Mouse (Mus musculus): ENCODE measurements around the gene Mvb12a. TPM values are rescaled to one million over a fixed set of nuclear protein-coding genes. Genes with fewer than 3 reads are reported as not detected.
A peak's percentile ranks its signal among the peaks of the same experiment; 100 is the strongest.

Gene Mvb12a
- polyA plus RNA-seq (2015; fragmentation: Nextera tagmentation; extraction: Ambion mirVana): 56.2 and 60.7 TPM in 2 replicates

DNA sequence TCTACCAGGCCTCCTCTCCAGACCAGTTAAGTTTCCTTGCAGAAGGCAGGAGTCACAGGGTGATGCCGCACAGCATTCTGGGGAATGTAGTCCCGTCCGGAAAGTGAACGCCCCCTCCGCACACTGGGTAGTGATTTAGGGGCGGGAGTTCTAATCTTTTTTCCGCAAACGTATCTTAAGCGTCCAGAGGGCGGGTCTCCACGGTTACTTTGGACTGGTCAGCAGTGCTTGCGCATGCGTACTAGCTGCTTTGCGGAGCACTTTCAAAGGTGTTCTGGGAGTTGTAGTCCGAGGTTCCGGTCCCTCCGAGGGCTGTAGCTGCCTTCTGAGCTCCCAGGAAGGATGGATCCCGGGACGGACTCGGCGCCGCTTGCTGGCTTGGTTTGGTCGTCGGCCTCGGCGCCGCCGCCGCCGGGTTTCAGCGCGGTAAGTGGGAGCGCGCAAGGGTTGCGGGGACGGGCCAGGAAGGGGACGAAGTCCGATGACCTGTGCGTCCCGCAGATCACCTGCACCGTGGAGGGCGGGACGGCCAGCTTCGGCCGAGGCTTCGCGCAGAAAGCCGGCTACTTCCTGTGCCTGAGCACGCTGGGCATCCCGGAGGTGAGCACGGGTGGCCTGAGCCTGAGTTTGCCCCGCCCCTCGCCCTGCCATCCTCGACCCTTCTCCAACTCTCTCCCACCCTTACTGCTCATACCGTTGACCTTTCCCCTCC lies at the start of gene Mvb12a:
Gene Mvb12a, plus strand, starts transcription at position 291 of the 712 bp plus-strand sequence.
- peak; percentile 96 for ATAC-seq (ENCODE audit: low read depth)
- under 1% methylated on average over 54 of the region's 55 CpGs for WGBS
- peak within 1 kb of the TSS; percentile 90 for H3K4me2 ChIP-seq
- H3K36me3 ChIP-seq: peaks cover 26% of the 10 kb centered on the region
- peak within 1 kb of the TSS; percentile 43; the same call in 1 of the 2 replicates for H3K27ac ChIP-seq (replicated peaks)
- peaks cover 11% of the 10 kb centered on the region for H3K4me1 ChIP-seq (replicated peaks)
- H3K27me3 ChIP-seq: peaks cover 10% of the 10 kb centered on the region
- peak within 1 kb of the TSS; percentile 86 for H3K9ac ChIP-seq
- H3K9me3 ChIP-seq: no peaks in the 10 kb centered on the region
- H3K4me3 ChIP-seq: peak within 1 kb of the TSS; percentile 80

DNA sequence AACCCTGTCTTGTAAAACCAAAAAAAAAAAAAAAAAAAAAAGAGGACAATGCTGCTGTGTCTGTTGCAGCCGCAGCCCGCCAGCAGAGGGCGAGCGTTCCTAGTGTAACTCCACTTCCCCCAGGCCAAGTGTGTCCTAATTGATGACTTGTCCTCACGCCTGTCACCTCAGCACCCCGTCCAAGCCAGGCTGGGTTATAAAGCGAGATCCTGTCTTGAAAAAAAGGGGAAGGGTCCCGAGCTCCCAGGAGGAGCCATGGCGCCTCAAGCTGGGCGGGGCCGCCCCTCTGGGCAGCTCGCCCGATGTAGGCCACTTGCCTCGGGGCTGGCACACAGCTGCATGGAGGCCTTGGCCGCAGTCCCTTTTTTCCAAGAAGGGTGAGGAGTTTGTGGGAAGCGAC lies 47.7 kb upstream of the Mvb12a start:
- ATAC-seq (ENCODE audit: low read depth): peak; percentile 51
- Histone ChIP-seq H3K27me3 (no peaks in the 10 kb centered on the region), H3K36me3 (peaks cover 40% of the 10 kb centered on the region), H3K4me3 (no peak overlapping the region), H3K9me3 (no peaks in the 10 kb centered on the region), H3K4me1 (replicated peaks) (peaks cover 32% of the 10 kb centered on the region), H3K9ac (no peak overlapping the region), H3K27ac (replicated peaks) (no peak overlapping the region), H3K4me2 (0 out of 2 replicates have a peak overlapping the region, but pooled peaks have one; percentile 20)
- 20% methylated on average over 16 of the region's 16 CpGs for WGBS

DNA sequence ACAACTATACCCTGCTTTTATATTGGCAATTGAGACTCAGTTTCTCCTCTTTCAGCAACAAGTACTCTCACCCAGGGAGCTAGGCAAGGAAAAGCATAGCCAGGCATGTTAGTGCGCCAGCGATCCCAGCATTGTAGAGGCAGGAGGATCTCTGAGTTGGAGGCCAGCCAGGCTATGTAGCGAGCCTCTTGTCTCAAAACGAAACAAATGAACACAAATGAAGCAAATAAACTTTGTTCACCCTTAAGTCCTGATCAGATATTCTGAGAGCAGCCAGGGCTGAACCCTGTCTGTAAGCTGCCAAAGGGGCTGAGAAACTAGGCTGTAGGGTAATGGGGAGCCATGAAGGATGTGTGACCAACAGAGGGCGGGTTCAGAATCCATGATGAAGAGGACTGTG lies 46.9 kb upstream of the Mvb12a start:
- no peaks in the 10 kb centered on the region for H3K27me3 ChIP-seq
- H3K27ac ChIP-seq (replicated peaks): peak overlapping the region; percentile 64; the same call in 1 of the 2 replicates
- no peaks in the 10 kb centered on the region for H3K9me3 ChIP-seq
- H3K36me3 ChIP-seq: peaks cover 32% of the 10 kb centered on the region
- WGBS: 96% methylated on average over 5 of the region's 5 CpGs
- no peak overlapping the region for H3K4me2 ChIP-seq
- ATAC-seq (ENCODE audit: low read depth): no peak
- H3K4me3 ChIP-seq: no peak overlapping the region
- peaks cover 31% of the 10 kb centered on the region for H3K4me1 ChIP-seq (replicated peaks)
- peak overlapping the region; percentile 22; the same call in 1 of the 2 replicates for H3K9ac ChIP-seq

DNA sequence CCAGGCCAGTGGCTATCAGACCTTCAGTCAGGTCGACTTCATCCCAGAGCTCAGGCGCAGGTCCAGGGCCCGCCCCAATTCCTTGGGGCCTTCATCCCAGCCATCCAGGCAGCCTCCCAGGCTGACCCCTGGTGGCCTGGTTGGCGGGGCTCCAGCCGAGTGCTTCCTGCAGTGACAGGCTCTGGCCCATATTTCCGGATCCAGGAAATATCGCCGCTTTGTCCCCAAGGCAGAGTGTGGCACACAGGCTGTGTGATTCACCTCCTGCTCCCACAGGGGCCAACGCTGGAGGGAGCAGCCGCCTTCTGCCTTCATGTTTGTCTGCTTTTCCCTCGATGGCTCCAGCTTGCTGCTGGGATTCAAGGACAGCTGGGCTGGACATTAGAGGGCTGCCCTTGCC lies 46.2 kb upstream of the Mvb12a start:
- H3K9ac ChIP-seq: peak overlapping the region; percentile 22; the same call in 1 of the 2 replicates
- no peak for ATAC-seq (ENCODE audit: low read depth)
- 41% methylated on average over 11 of the region's 11 CpGs for WGBS

DNA sequence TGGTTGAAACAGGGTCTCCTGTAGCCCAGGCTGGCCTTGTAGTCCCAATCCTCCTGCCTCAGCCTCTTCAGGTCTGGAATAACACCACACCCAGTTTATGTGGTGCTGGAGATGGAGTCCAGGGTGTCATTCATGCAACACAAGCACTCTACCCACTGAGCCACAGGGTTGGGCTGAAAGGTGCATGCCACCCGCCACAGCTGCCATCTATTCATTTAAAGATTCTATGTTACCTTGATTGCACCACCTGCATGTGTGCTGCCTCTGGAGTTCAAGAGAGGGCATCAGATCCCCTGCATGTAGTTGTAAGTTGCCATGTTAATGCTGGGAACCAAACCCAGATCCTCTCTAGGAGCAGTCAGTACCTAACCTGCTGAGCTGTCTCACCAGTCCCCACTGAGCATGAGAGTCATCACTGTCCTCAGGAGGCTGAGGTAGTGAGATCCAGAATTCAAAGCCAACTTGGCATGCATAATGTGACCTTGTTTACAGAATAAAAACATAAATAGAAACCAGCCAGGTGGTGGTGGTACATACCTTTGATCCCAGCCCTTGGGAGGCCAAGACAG lies 45.6 kb upstream of the Mvb12a start:
- H3K36me3 ChIP-seq: peaks cover 18% of the 10 kb centered on the region
- H3K4me1 ChIP-seq (replicated peaks): peaks cover 31% of the 10 kb centered on the region
- no peaks in the 10 kb centered on the region for H3K27me3 ChIP-seq
- no peak overlapping the region for H3K9ac ChIP-seq
- ATAC-seq (ENCODE audit: low read depth): no peak
- H3K9me3 ChIP-seq: no peaks in the 10 kb centered on the region
- no peak overlapping the region for H3K27ac ChIP-seq (replicated peaks)
- 96% methylated on average over 1 of the region's 1 CpGs for WGBS
- H3K4me3 ChIP-seq: no peak overlapping the region
- H3K4me2 ChIP-seq: no peak overlapping the region

More for the DNA sequence above, 46.2 kb upstream of the Mvb12a start:
- peaks cover 25% of the 10 kb centered on the region for H3K36me3 ChIP-seq
- H3K4me3 ChIP-seq: no peak overlapping the region
- no peak overlapping the region for H3K4me2 ChIP-seq
- H3K27ac ChIP-seq (replicated peaks): peak overlapping the region; percentile 64
- H3K9me3 ChIP-seq: no peaks in the 10 kb centered on the region
- H3K4me1 ChIP-seq (replicated peaks): peaks cover 31% of the 10 kb centered on the region
- no peaks in the 10 kb centered on the region for H3K27me3 ChIP-seq

DNA sequence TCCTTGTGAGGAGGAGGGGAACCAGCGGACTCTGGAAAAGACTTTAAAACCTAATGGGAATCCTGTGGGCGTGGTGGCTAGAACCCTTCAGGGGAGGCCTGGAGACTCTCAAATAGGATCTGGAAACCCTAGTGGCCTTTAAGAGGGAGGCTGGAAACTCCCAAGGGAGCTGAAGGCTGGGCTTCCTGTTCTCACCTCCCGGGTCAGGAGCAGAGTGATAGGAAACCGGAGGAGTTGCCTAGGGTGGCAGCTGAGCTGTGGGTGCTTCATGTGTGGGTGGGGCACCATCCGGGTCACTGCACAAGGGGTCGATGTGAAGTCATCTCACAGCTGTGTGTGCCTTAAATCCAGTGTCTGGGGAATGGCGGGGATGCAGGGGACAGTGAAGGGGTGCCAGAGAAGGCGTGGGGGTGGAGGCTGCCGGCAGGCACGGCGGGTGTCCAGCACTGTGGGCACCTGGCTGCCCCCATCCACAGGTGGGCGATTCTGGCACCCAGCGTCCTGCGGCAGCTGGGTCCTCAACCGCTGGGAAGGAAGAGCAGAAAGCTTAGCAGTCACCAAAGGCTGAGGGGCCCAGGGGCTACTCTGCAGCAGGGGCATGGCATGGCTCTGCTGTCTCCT lies 44.7 kb upstream of the Mvb12a start:
- WGBS: 27% methylated on average over 15 of the region's 15 CpGs
- H3K27me3 ChIP-seq: no peaks in the 10 kb centered on the region
- H3K4me1 ChIP-seq (replicated peaks): peaks cover 31% of the 10 kb centered on the region
- H3K9ac ChIP-seq: no peak overlapping the region
- ATAC-seq (ENCODE audit: low read depth): no peak
- no peak overlapping the region for H3K27ac ChIP-seq (replicated peaks)
- no peak overlapping the region for H3K4me2 ChIP-seq
- no peaks in the 10 kb centered on the region for H3K9me3 ChIP-seq
- H3K36me3 ChIP-seq: peaks cover 10% of the 10 kb centered on the region; the same call in 1 of the 2 replicates
- H3K4me3 ChIP-seq: no peak overlapping the region

DNA sequence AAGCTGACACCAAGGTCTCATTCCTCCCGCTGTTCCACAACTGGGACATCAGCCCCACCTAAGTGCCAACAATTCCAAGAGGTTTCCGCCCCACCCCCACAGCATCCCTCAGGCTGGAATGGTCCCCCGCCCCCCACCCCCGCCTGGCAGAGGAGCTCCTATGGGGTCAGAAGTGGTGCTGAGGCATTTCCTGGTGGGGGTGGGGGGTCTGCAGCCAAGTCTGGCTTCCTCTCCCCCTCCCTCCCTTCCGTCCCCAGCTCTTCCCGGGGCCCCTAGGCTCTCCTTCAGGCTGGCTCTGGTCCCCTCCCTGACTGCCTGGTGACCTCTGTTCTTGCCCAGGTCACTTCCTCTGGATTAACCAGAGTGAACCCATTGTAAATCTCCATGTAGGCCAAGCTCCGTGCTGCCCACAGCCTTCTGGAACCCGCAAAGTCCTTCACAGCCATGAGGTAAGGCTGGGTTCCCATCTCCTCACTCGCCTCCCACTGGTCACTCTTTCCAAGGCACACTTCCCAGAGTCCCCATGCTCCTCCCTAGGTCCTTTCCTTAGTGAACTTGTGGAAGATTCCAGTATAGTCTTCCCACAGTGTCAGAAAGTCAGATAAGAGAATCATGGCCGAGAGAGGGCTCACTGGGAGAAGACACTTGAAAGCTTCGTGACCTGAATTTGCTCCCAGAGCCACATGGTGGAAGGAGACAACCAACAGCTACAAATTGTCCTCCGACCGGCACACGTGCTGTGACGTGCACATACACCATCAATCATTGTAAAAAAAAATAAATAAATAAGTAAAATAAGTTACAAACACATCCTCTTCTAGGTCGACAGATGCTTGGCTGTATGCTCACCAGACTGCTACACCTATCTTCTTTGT lies 43.7 kb upstream of the Mvb12a start:
- ATAC-seq (ENCODE audit: low read depth): no peak
- WGBS: 37% methylated on average over 16 of the region's 16 CpGs
- Histone ChIP-seq H3K4me2 (no peak overlapping the region), H3K27ac (replicated peaks) (no peak overlapping the region), H3K4me1 (replicated peaks) (peaks cover 31% of the 10 kb centered on the region), H3K36me3 (peaks cover 2% of the 10 kb centered on the region; the same call in 1 of the 2 replicates), H3K9ac (no peak overlapping the region), H3K9me3 (no peaks in the 10 kb centered on the region), H3K27me3 (no peaks in the 10 kb centered on the region), H3K4me3 (no peak overlapping the region)

DNA sequence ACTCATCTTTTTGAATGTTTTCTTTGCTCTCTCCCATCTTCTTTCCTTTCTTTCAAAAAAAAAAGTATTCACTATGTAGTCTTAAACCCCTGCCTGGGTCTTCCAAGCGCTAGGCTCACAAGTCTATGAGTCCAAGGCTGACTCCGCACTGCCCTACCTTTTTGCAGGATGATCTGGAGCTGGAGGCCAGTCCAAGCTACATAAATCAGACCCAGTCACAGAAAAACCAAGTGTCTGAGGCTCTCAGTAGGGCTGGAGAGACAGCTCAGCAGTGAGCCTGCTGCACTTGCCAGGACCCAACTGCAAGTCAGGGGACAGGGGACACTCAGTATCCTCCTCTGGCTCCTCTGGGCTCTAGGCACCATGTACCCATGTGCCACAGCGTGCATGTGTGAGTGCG lies 38.4 kb upstream of the Mvb12a start:
- no peaks in the 10 kb centered on the region for H3K9me3 ChIP-seq
- no peak overlapping the region for H3K27ac ChIP-seq (replicated peaks)
- H3K27me3 ChIP-seq: peaks cover 44% of the 10 kb centered on the region
- no peak overlapping the region for H3K4me2 ChIP-seq
- ATAC-seq (ENCODE audit: low read depth): no peak
- no peaks in the 10 kb centered on the region for H3K36me3 ChIP-seq
- no peak overlapping the region for H3K9ac ChIP-seq
- 90% methylated on average over 4 of the region's 4 CpGs for WGBS
- peaks cover 14% of the 10 kb centered on the region for H3K4me1 ChIP-seq (replicated peaks)
- H3K4me3 ChIP-seq: no peak overlapping the region

DNA sequence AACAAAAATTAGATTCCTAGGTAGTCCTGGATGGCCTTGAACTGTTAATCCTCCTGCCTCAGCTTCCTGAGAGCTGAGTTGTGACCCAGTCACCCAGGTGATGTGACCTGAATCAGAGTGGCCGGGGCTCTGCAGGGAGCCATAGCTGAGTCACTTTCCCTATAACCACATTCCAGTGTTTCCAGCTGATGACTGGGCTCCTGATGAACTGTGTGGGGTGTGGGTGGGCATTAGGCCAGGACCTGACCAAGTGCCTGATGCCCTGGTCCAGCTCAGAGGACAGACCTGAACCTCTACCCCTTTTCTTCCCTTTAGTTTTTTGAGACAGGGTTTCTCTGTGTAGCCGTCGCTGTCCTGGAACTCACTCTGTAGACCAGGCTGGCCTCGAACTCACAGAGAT lies 37.4 kb upstream of the Mvb12a start:
- H3K27me3 ChIP-seq: peaks cover 54% of the 10 kb centered on the region
- peaks cover 13% of the 10 kb centered on the region for H3K4me1 ChIP-seq (replicated peaks)
- H3K4me2 ChIP-seq: no peak overlapping the region
- no peak overlapping the region for H3K4me3 ChIP-seq
- no peak for ATAC-seq (ENCODE audit: low read depth)
- no peaks in the 10 kb centered on the region for H3K9me3 ChIP-seq
- no peaks in the 10 kb centered on the region for H3K36me3 ChIP-seq
- WGBS: 95% methylated on average over 4 of the region's 4 CpGs
- no peak overlapping the region for H3K27ac ChIP-seq (replicated peaks)
- H3K9ac ChIP-seq: no peak overlapping the region

DNA sequence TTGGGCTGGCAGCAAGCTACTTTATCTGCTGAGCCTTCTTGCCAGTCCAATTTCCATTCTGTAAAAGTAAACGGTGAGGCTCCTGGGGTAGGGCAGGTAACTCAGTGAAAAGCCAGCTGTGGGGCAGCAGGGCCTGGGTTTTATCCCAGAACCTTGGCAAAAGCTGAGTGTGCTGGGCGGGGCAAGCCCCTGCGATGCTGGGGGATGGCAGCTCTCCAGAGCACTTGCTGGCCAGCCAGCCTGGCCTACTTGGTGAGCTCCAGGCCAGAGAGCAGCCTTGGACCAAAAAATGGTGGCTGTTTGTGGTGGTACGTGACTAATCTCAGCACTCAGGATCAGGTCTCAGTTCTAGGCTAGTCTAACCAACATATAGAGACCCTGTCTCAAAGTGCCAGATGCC lies 36.7 kb upstream of the Mvb12a start:
- H3K27me3 ChIP-seq: peaks cover 60% of the 10 kb centered on the region
- no peak for ATAC-seq (ENCODE audit: low read depth)
- WGBS: 91% methylated on average over 4 of the region's 4 CpGs

DNA sequence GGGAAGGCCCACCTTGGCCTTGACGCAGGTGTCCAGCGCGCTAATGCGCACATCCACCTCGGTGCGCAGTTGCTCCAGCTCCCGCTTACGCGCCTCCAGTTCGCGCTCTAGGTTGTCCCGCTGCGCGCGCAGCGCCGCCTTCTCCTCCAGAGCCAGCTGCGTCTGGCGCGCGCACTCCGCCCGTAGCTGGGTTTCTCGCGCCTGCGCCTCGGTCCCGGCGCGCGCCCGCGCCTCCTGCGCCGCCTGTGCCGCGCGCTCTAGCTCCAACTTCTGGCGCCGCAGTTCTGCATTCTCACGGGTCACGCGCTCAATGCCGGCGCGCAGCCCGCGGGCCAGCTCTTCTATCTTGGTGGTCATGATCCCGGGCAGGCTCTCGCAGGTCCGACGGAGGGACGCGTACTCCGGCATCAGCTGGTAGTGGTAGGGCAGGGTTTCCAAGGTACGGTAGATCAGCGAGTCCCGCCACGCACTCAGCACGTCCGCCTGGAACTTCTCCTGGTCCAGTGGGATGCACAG lies 35.1 kb upstream of the Mvb12a start:
- ATAC-seq (ENCODE audit: low read depth): peak; percentile 78
- under 1% methylated on average over 52 of the region's 61 CpGs for WGBS
- Histone ChIP-seq H3K27ac (replicated peaks) (no peak overlapping the region), H3K4me3 (peak overlapping the region; percentile 37), H3K4me1 (replicated peaks) (peaks cover 13% of the 10 kb centered on the region), H3K9ac (peak overlapping the region; percentile 62), H3K27me3 (peaks cover 69% of the 10 kb centered on the region), H3K9me3 (no peaks in the 10 kb centered on the region), H3K36me3 (no peaks in the 10 kb centered on the region), H3K4me2 (peak overlapping the region; percentile 64)

More for the DNA sequence above, 36.7 kb upstream of the Mvb12a start:
- H3K9me3 ChIP-seq: no peaks in the 10 kb centered on the region
- H3K4me3 ChIP-seq: no peak overlapping the region
- H3K36me3 ChIP-seq: no peaks in the 10 kb centered on the region
- no peak overlapping the region for H3K27ac ChIP-seq (replicated peaks)
- H3K9ac ChIP-seq: no peak overlapping the region
- H3K4me1 ChIP-seq (replicated peaks): peaks cover 13% of the 10 kb centered on the region
- H3K4me2 ChIP-seq: no peak overlapping the region
